Mouse (Mus musculus) kidney, adult 2 months (tissue): ENCODE measurements at regions not wholly inside any gene's neighbourhood (a gene's known extent, or its start where the extent isn't known, plus 50 kb on each side); places are given as distances from the start of the nearest gene placed in this dataset.

ENCODE experiments used
- DNase-seq: peaks from one replicate; pipeline ENCODE4 v3.0.0; 2021
- H3K27ac ChIP-seq: fragments of 200-500 bp; 2 replicates; pipeline ENCODE4 v1.5.1; 2012; ENCODE audit warnings: low read depth, low read length, control low read depth, inconsistent platforms; ENCODE audit not compliant: insufficient read depth
- H3K27me3 ChIP-seq: fragments of 200-500 bp; replicated peaks from 2 replicates; pipeline ENCODE4 v1.6.1; 2012; ENCODE audit warnings: mild to moderate bottlenecking, moderate library complexity, low read length, inconsistent platforms; ENCODE audit not compliant: control insufficient read depth, insufficient read depth
- H3K36me3 ChIP-seq: fragments of 200-500 bp; 2 replicates; pipeline ENCODE4 v1.6.1; 2012; ENCODE audit warnings: mild to moderate bottlenecking, moderate library complexity, low read length, inconsistent platforms; ENCODE audit not compliant: control insufficient read depth, insufficient read depth
- H3K4me1 ChIP-seq: fragments of 200-500 bp; 2 replicates; pipeline ENCODE4 v1.6.1; 2011; ENCODE audit warnings: low read length; ENCODE audit not compliant: control insufficient read depth, insufficient read depth
- H3K4me3 ChIP-seq: fragments of 200-500 bp; 2 replicates; pipeline ENCODE4 v1.5.1; 2011; ENCODE audit warnings: mild to moderate bottlenecking, low read depth, low read length, control low read depth; ENCODE audit not compliant: insufficient read depth
- CTCF ChIP-seq: fragments of 200-500 bp; conservative IDR thresholded peaks from 2 replicates; pipeline ENCODE4 v1.5.1; 2011; ENCODE audit warnings: low read depth, mild to moderate bottlenecking, control low read depth, low read length, moderate library complexity, mixed read lengths; ENCODE audit not compliant: insufficient read depth, insufficient read length
- POLR2A ChIP-seq: fragments of 200-500 bp; IDR thresholded peaks from one replicate; pipeline ENCODE4 v1.6.1; 2011; ENCODE audit warnings: low read depth, low read length, control low read depth
- WGBS: fragments of 180-500 bp; shearing (Covaris S2); methylation state at CpG from one replicate; pipeline ENCODE4 v1.1.7; 2018; 5-methylcytosine and 5-hydroxymethylcytosine counted together

DNA sequence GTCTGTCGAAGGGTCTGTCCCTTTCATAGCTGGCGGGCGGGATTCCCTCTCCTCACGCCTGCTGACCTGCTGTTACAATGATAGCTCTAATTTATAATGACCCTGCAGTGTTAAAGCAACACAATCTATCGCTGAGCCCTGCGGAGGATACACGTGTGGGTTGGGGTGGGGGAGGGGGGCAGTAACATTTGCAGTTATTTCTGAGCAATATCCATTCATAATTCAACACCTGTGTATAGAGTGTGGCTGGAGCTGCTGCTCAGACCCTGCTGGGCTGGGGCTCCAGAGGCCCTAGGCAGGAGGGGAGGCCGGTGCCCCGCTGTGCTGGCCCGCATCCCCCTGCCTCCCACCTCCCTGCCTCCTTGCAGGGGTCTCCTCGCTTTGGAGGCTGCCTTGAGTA, 106.6 kb upstream of the Smad3 start:
- H3K27me3 ChIP-seq: no peaks in the 10 kb centered on the region
- H3K4me1 ChIP-seq: no peaks in the 10 kb centered on the region
- 72% methylated on average over 11 of the region's 11 CpGs for WGBS
- H3K4me3 ChIP-seq: no peak overlapping the region
- H3K36me3 ChIP-seq: no peaks in the 10 kb centered on the region
- TF ChIP-seq POLR2A (no peak), CTCF (no peak)
- H3K27ac ChIP-seq: no peak overlapping the region
- no peak for DNase-seq

DNA sequence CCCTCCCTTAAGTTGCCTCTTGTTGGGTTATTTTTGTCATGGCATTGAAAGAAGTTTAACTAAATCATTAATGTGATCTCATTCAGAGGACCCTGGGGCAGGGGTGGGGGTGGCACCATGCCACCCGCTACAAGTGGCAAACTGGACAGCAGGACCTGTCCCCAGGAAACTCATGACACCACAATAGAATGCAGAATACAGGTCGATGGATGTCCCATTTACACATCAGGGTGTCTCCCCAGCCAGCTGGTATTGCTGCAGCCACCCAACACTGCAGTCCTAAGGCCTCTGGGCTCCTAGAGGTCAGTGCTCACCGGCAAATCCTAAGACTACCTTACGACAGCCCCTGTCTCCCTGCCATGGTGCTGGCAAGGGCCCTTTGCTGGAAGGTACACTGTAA, 105.5 kb upstream of the Smad3 start:
- no peak overlapping the region for H3K27ac ChIP-seq
- DNase-seq: no peak
- no peaks in the 10 kb centered on the region for H3K27me3 ChIP-seq
- H3K4me3 ChIP-seq: no peak overlapping the region
- TF ChIP-seq POLR2A: no peak
- no peak for TF ChIP-seq CTCF
- WGBS: 84% methylated on average over 4 of the region's 4 CpGs
- no peaks in the 10 kb centered on the region for H3K4me1 ChIP-seq
- H3K36me3 ChIP-seq: no peaks in the 10 kb centered on the region

DNA sequence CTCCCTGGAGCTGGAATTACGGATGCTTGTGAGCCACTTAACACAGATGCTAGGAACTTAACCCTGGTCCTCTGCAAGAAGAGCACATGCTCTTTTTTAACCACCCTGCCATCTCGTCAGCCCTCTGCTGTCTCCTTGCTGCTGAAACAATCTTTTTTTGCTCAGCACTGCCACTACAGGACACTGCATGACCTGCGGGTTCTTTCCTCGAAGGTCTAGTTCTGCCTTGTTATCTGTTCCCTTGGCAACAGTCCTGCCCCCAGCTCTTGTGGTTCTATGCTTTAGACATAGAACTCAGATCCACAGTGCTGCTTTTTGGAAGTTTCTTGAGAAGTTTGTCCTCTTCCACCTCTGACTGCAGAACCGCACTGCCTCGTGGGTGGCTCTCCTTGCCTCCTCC, 104.6 kb upstream of the Smad3 start:
- no peak for DNase-seq
- Histone ChIP-seq H3K27ac (no peak overlapping the region), H3K4me1 (no peaks in the 10 kb centered on the region), H3K27me3 (no peaks in the 10 kb centered on the region), H3K4me3 (no peak overlapping the region), H3K36me3 (no peaks in the 10 kb centered on the region)
- TF ChIP-seq CTCF: no peak; the same call in 1 of the 2 replicates
- TF ChIP-seq POLR2A: no peak
- 44% methylated on average over 6 of the region's 6 CpGs for WGBS

DNA sequence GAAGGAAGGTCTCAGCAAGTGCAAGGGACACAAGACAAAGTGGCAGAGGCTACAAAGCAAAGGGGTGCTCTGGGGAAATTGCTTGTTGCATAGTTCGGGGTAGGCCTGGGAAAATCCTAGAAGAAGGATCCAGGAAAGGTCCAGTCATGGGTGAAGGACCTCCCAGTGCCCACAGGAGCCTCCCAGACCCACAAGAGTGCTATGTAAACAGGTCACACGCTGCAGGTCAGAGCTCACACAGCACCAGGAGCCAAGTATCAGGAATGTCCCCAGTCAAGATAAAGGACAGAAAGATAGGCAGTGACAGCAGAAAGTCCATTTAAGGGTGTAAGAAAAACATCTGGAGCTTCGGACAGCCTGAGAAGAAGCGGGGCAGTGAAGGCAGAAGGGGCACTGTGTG, 103.6 kb upstream of the Smad3 start:
- no peak overlapping the region for H3K27ac ChIP-seq
- 71% methylated on average over 4 of the region's 4 CpGs for WGBS
- no peaks in the 10 kb centered on the region; the same call in 1 of the 2 replicates for H3K4me1 ChIP-seq
- no peaks in the 10 kb centered on the region for H3K27me3 ChIP-seq
- no peaks in the 10 kb centered on the region for H3K36me3 ChIP-seq
- H3K4me3 ChIP-seq: no peak overlapping the region
- no peak for TF ChIP-seq CTCF
- no peak for TF ChIP-seq POLR2A
- no peak for DNase-seq

DNA sequence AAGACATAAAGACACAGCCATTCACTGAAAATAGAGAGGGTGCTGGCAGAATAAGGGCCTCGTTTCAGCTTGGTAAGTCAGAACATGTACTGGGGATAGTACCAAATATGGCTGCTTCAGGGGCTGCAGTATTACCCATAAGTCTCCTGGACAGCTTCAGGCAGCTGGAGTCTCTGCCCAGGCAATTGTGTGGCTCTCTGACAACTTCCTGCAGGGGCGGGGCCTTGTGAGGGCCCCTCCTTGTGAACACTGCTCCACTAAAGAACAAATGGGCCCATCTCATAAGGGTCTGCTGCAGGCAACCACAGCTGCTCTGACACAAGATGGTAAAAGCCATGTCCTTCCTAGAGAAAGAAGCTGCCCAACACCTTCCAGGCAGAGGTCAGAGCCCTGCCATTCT, 102.4 kb upstream of the Smad3 start:
- 86% methylated on average over 2 of the region's 2 CpGs for WGBS
- Histone ChIP-seq H3K27me3 (no peaks in the 10 kb centered on the region), H3K4me3 (no peak overlapping the region), H3K4me1 (no peaks in the 10 kb centered on the region; the same call in 1 of the 2 replicates), H3K36me3 (no peaks in the 10 kb centered on the region), H3K27ac (no peak overlapping the region)
- DNase-seq: no peak
- TF ChIP-seq CTCF (no peak), POLR2A (no peak)

DNA sequence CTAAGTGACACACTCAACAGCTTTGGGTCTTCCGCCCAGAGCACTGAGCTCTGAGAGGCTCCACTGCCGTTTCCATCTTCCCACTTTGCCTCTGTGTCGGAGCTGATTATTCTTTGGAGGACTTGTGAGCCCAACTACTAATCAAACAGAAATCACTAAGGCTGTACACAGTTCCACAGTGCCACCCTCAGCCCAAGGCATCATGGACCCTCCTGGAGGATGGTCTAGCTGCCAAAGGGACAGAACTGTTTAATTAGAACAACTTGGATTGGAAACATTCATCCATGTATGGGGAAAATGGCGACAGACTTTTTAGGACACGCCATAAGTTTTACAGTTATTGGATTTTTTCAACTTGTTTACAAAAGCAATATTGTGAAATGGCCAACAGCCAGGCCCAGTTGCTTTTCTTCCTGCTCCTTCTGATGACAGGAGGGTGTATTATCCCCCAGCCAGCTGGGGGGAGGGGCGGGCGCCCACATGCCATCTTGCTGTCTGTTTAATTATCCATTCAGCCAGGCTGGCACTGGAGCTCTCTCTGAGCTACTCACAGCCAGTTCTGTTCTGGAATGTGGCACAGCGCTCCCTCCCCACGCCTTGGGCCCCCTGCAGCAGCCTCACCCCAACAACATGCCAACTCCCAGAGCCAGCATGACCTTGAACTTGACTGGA, 98.4 kb upstream of the Smad3 start:
- peak; percentile 76 for DNase-seq
- Histone ChIP-seq H3K27me3 (no peaks in the 10 kb centered on the region), H3K27ac (peak overlapping the region; percentile 64), H3K4me3 (no peak overlapping the region), H3K4me1 (no peaks in the 10 kb centered on the region; the same call in 1 of the 2 replicates), H3K36me3 (no peaks in the 10 kb centered on the region)
- TF ChIP-seq CTCF: no peak
- no peak for TF ChIP-seq POLR2A
- 53% methylated on average over 9 of the region's 9 CpGs for WGBS

DNA sequence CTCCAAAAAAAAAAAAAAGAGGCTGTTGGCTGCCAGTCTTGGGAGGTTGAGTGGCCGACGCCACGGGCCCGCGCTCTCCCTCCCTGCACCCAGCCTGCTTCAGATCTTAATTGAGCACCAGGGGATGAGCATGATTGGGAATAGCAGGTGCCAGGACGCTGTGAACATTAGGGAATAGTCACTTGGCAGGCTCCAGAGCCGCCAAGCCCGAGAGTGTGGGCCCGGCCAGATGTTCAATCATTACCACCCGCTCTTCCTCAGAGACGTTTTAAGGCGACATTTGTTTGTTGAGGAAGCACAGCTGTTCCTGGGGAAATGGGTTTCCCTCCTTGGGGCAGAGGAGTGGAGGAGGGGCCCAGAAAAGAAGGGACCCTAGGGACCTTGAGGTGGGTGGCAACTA, 94.0 kb upstream of the Smad3 start:
- no peak overlapping the region for H3K27ac ChIP-seq
- no peaks in the 10 kb centered on the region; the same call in 1 of the 2 replicates for H3K4me1 ChIP-seq
- H3K36me3 ChIP-seq: no peaks in the 10 kb centered on the region
- WGBS: 72% methylated on average over 12 of the region's 12 CpGs
- no peak for DNase-seq
- H3K4me3 ChIP-seq: no peak overlapping the region
- no peak for TF ChIP-seq CTCF
- TF ChIP-seq POLR2A: no peak
- no peaks in the 10 kb centered on the region for H3K27me3 ChIP-seq

DNA sequence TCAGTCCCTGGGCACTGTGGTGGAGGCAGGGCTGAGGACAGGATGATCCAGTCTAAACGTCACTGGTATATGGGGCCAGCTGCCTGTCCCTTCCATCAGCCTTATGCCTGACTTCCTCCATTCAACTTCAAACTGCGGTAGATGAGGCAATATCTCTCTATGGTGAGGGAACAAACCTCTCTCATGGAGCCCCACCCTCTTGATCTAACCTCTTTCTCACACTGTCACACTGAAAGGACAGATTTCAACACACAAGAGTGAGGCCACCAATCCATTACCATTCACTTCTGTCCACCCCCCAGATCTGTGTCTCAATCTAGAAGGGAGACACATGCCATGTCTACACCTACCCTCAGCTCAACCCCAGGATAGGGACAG, 92.5 kb upstream of the Smad3 start:
- H3K27me3 ChIP-seq: no peaks in the 10 kb centered on the region
- WGBS: 84% methylated on average over 2 of the region's 2 CpGs
- no peak for DNase-seq
- no peaks in the 10 kb centered on the region for H3K4me1 ChIP-seq
- no peak overlapping the region for H3K27ac ChIP-seq
- H3K4me3 ChIP-seq: no peak overlapping the region
- TF ChIP-seq CTCF (no peak), POLR2A (no peak)
- H3K36me3 ChIP-seq: no peaks in the 10 kb centered on the region
